Mouse (Mus musculus): ENCODE data around the gene Scarb2. TPM values are rescaled to one million over a fixed set of nuclear protein-coding genes. Genes with fewer than 3 reads are reported as not detected.

Gene Scarb2
- total and polyA plus RNA-seq, 2 experiments, result 28.5 to 112 TPM

DNA sequence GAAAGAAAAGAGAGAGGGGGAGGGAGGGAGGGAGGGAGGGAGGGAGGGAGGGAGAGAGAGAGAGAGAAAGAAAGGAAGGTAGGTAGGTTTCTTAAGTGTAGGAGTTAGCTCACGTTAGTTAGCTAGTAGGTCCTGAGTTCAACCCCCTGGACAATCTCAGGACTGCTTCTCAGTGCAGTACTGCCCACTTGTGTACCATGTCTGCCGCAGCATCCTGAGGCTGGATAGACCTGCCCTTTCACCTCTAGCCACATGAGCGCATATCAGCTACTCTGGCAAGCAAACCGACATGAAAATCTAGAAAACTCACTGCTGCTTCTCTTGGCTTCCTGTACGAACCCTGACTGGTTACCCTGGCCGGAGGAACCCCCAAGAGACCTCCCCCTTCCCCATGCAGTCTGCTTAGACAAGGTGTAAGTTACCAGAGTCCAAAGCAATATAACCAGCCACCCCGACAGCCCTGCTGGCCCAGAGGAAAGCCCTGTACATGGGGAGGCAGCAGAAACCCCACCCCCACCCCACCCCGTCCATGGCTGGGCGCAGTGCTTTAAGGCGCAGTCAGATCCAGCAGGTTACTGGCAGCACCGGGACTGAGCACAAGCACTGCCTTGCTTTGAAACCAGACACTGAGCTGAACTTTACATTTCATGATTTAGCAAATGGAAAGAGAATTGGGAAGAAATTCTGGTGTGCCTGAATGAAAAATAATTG is 93.2 kb downstream of the Scarb2 start:
- Histone ChIP-seq H3K27me3 (ENCODE audit: control insufficient read depth, insufficient read depth, low read length) (no peaks in the 10 kb centered on the region), H3K4me1 (ENCODE audit: control insufficient read depth, insufficient read depth, low read length) (no peaks in the 10 kb centered on the region), H3K79me2 (ENCODE audit: control insufficient read depth, insufficient read depth, low read length) (no peaks in the 10 kb centered on the region), H3K27ac (replicated peaks; ENCODE audit: insufficient read depth, low read depth, low read length) (no peak overlapping the region), H3K36me3 (ENCODE audit: control insufficient read depth, insufficient read depth, low read length) (peaks cover 29% of the 10 kb centered on the region), H3K9ac (ENCODE audit: low read depth, low read length) (no peak overlapping the region), H3K4me3 (ENCODE audit: insufficient read depth, low read depth, low read length) (no peak overlapping the region)
- DNase-seq (ENCODE audit: extremely low read depth, low read depth, low spot score), result no peak
- WGBS, result 80% methylated on average over 11 of the region's 11 CpGs
- no peak for TF ChIP-seq CTCF (IDR thresholded peaks at IDR 0.05; ENCODE audit: low read depth, low read length)
- no peak for TF ChIP-seq POLR2A (IDR thresholded peaks at IDR 0.05; ENCODE audit: extremely low read depth, insufficient read depth, low read length)

DNA sequence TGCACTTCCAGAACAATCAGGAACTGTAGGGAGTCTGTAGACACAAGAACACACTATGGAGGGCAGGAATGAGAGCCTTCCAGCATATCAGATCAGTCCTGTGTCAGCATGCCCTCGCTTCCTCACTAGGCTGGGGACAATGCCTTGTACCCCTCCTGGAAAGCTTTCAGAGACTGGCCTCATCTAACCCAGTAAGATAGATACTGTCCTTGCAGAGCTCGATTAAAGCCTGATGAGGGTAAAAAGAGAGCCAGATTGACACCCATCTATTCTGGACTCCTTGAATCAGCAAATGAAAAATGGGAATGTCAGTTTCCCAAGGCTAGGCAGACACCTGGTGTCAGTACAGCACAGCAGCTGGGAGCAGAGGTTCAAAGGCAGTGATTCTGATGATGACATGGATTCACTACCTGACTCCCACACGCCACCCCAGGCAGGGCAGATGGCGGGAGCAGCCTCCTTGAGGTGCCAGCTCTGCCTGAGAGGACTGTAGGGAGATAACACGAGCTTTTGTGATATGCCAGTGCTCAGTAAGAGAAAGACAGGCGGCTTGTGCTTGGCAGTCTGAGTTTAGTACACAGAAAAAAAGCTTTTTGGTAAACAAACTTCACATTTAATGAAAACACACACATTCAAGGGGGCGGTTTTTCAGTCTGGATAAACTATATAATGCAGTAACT is 95.0 kb downstream of the Scarb2 start:
- H3K4me3 ChIP-seq (ENCODE audit: insufficient read depth, low read depth, low read length), result no peak overlapping the region
- DNase-seq (ENCODE audit: extremely low read depth, low read depth, low spot score), result no peak
- no peak overlapping the region for H3K9ac ChIP-seq (ENCODE audit: low read depth, low read length)
- TF ChIP-seq CTCF (IDR thresholded peaks at IDR 0.05; ENCODE audit: low read depth, low read length) (no peak), POLR2A (IDR thresholded peaks at IDR 0.05; ENCODE audit: extremely low read depth, insufficient read depth, low read length) (no peak)
- no peaks in the 10 kb centered on the region for H3K27me3 ChIP-seq (ENCODE audit: control insufficient read depth, insufficient read depth, low read length)
- no peak overlapping the region for H3K27ac ChIP-seq (replicated peaks; ENCODE audit: insufficient read depth, low read depth, low read length)
- WGBS, result 66% methylated on average over 7 of the region's 7 CpGs
- peaks cover 13% of the 10 kb centered on the region for H3K36me3 ChIP-seq (ENCODE audit: control insufficient read depth, insufficient read depth, low read length)
- H3K79me2 ChIP-seq (ENCODE audit: control insufficient read depth, insufficient read depth, low read length), result no peaks in the 10 kb centered on the region
- no peaks in the 10 kb centered on the region for H3K4me1 ChIP-seq (ENCODE audit: control insufficient read depth, insufficient read depth, low read length)

DNA sequence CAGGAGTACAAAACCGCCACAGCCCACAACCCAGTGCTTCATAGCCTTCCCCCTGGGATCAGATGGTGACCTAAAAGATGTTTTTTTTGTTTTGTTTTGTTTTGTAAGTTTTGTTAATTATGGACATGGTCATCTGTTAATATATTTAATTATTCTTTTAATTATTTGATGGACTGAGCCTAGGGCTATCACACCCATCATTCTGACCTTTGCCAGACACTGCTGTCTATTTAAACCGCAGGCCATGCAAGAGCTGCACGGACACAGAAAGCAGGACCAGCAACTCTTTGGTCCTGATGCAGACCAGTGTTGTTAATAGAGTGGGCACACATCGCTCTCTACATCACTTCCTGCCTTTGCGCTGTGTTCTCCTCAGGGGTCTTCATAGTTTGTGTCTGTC is 96.1 kb downstream of the Scarb2 start:
- WGBS, result 95% methylated on average over 5 of the region's 5 CpGs
- peaks cover 10% of the 10 kb centered on the region; the same call in 1 of the 2 replicates for H3K36me3 ChIP-seq (ENCODE audit: control insufficient read depth, insufficient read depth, low read length)
- TF ChIP-seq CTCF (IDR thresholded peaks at IDR 0.05; ENCODE audit: low read depth, low read length) (no peak), POLR2A (IDR thresholded peaks at IDR 0.05; ENCODE audit: extremely low read depth, insufficient read depth, low read length) (no peak)
- H3K4me1 ChIP-seq (ENCODE audit: control insufficient read depth, insufficient read depth, low read length), result no peaks in the 10 kb centered on the region
- H3K27ac ChIP-seq (replicated peaks; ENCODE audit: insufficient read depth, low read depth, low read length), result no peak overlapping the region
- H3K27me3 ChIP-seq (ENCODE audit: control insufficient read depth, insufficient read depth, low read length), result no peaks in the 10 kb centered on the region
- H3K9ac ChIP-seq (ENCODE audit: low read depth, low read length), result no peak overlapping the region
- no peak for DNase-seq (ENCODE audit: extremely low read depth, low read depth, low spot score)
- H3K79me2 ChIP-seq (ENCODE audit: control insufficient read depth, insufficient read depth, low read length), result no peaks in the 10 kb centered on the region
- H3K4me3 ChIP-seq (ENCODE audit: insufficient read depth, low read depth, low read length), result no peak overlapping the region

DNA sequence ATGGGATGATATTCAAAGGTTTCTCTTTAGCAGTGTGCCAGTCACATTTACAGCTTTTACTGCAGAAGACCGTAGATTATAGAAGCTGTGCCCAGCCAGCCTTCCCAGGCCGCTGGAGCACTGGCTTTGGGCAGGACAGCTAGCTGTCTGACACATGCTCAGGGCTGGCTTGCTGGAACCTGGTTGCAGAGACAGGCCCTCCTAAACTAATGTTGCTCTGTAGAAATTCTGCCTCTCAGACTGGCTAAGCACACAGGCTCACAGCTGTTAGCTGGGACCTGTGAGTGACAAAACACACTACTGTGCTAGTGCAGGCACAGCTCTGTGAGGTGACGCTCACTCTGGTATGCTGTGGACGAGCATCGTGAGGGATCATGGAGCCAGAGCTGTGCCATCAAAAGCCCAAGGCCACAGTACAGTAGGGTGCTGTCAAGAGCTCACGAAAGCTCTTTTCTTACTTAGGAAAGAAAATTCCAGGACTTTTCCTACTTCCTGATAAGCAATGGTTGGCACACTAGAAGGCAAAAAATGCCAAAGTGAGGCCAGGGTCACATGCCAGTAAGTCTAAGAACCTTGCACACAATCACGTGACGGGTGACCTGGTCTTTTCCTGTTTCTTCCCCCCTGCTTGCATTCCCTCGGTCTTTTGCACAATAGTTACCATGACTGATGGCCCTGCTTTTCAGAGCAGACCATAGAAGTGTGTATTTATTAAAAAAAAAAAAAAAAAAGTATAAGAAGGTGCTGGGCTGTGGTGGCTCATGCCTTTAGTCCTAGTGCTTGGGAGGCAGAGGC is 97.1 kb downstream of the Scarb2 start:
- H3K79me2 ChIP-seq (ENCODE audit: control insufficient read depth, insufficient read depth, low read length), result no peaks in the 10 kb centered on the region
- no peak overlapping the region for H3K4me3 ChIP-seq (ENCODE audit: insufficient read depth, low read depth, low read length)
- no peak overlapping the region for H3K9ac ChIP-seq (ENCODE audit: low read depth, low read length)
- H3K36me3 ChIP-seq (ENCODE audit: control insufficient read depth, insufficient read depth, low read length), result peaks cover 4% of the 10 kb centered on the region; the same call in 1 of the 2 replicates
- no peaks in the 10 kb centered on the region for H3K27me3 ChIP-seq (ENCODE audit: control insufficient read depth, insufficient read depth, low read length)
- no peaks in the 10 kb centered on the region for H3K4me1 ChIP-seq (ENCODE audit: control insufficient read depth, insufficient read depth, low read length)
- no peak for TF ChIP-seq POLR2A (IDR thresholded peaks at IDR 0.05; ENCODE audit: extremely low read depth, insufficient read depth, low read length)
- TF ChIP-seq CTCF (IDR thresholded peaks at IDR 0.05; ENCODE audit: low read depth, low read length), result no peak
- H3K27ac ChIP-seq (replicated peaks; ENCODE audit: insufficient read depth, low read depth, low read length), result no peak overlapping the region
- 84% methylated on average over 9 of the region's 9 CpGs for WGBS
- DNase-seq (ENCODE audit: extremely low read depth, low read depth, low spot score), result no peak

DNA sequence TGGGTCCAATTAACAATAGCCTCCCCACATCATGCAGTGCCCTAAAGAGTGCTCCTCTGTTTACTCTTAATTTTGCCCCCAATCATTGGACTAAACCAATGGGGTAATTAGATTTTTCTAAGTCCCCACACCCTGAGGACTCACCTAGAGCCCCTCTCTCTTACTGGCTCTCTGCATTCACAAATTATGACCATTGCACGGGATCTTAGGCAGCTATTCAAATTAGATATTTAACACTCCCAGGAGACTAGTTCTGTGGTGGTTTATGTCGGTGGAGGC is 102.3 kb downstream of the Scarb2 start:
- Histone ChIP-seq H3K27me3 (ENCODE audit: control insufficient read depth, insufficient read depth, low read length) (no peaks in the 10 kb centered on the region), H3K4me1 (ENCODE audit: control insufficient read depth, insufficient read depth, low read length) (no peaks in the 10 kb centered on the region), H3K27ac (replicated peaks; ENCODE audit: insufficient read depth, low read depth, low read length) (no peak overlapping the region), H3K4me3 (ENCODE audit: insufficient read depth, low read depth, low read length) (no peak overlapping the region), H3K36me3 (ENCODE audit: control insufficient read depth, insufficient read depth, low read length) (no peaks in the 10 kb centered on the region), H3K79me2 (ENCODE audit: control insufficient read depth, insufficient read depth, low read length) (no peaks in the 10 kb centered on the region), H3K9ac (ENCODE audit: low read depth, low read length) (no peak overlapping the region)
- no peak for DNase-seq (ENCODE audit: extremely low read depth, low read depth, low spot score)
- 71% methylated on average over 2 of the region's 2 CpGs for WGBS
- TF ChIP-seq POLR2A (IDR thresholded peaks at IDR 0.05; ENCODE audit: extremely low read depth, insufficient read depth, low read length), result no peak
- no peak for TF ChIP-seq CTCF (IDR thresholded peaks at IDR 0.05; ENCODE audit: low read depth, low read length)
